Mouse (Mus musculus) c-Kit-positive CD71-positive TER-119-positive erythroid progenitor cells, embryonic 14.5 days (primary cell): ENCODE measurements around the gene Plekhb2.

ENCODE experiments used
- DNase-seq: peaks from one replicate; pipeline ENCODE4 v3.0.0-alpha.2; 2013; ENCODE audit warnings: low spot score

The Plekhb2 gene

DNA sequence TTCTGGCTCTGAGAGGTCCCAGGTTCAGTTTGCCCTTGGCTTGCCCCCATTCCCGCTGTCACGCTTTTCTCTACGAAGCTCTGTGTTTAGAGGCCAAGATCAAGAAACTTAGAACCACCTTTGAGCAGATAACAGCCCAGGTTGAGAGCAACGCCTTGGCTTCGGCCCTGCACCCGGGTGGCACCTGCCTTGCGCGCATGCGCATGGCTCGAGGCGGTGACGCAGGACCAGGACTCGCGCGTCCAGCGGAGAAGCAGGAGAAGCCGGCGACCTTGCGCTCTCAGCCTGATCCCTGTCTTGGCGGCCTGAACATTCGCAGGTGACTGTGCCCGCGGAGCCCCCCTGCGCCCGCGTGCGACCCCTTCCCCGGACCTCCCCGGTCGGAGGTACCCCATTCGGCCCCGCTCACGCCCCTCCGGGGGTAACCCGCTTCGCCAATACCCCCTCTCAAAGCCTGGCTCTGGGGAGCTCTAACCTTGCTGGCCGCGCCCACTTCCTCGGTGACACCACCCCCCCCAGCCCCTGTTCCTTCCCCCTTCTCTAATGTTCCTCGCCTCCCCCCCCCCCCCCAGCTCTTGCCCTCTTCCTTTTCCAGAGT, at the start of gene Plekhb2:
TSS of gene Plekhb2 (plus strand) at position 232 of the 598 bp plus-strand sequence.
- DNase-seq: peak; percentile 77

DNA sequence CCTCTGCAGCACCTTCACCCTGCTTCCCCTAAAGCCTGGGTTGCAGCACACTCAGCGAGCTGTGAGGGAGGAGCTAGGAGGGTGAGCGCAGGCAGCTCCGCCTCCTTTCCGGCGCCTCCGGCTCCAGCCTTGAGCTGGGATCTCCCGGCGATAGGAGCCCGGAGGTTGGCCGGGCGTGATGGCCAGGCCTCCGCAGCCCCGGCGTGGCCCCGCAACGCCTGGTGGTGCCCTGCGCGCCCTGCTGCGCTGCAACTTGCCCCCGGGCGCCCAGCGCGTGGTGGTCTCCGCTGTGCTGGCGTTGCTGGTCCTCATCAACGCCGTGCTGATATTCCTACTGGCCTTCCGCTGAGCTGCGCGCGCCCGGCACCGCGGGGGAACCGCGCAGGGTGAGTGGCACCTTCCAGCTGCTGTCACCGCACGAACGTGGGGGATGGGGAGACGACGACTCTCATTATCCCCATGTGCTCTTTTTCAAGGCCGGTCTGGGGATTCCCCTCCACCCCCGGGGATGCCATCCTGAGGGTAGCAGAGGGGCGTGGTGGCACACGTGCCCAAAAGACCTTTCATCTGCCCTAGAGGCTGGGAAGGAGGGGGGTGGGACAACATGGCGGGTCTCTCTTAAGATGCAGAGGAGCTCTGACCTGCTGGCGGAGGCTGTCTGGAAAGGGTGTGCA, 48.0 kb upstream of the Plekhb2 start:
- peak; percentile 33 for DNase-seq

DNA sequence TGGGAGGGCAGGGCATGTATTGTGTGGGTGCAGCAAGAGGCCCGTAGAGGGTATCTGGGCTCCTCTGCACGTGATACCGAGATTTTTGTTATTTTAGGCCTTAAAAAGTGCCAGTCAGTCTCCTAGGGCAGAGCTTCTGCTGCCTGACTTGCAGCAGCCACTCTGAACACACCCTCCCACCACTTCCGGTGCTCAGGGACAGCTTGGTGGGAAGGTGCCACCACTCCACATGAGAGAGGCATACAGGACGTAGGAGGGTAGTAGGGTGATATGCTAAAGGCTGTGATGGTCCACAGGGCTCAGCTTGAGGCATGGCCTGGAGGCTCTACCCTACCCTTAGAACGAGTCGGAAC, 47.5 kb upstream of the Plekhb2 start:
- no peak for DNase-seq

DNA sequence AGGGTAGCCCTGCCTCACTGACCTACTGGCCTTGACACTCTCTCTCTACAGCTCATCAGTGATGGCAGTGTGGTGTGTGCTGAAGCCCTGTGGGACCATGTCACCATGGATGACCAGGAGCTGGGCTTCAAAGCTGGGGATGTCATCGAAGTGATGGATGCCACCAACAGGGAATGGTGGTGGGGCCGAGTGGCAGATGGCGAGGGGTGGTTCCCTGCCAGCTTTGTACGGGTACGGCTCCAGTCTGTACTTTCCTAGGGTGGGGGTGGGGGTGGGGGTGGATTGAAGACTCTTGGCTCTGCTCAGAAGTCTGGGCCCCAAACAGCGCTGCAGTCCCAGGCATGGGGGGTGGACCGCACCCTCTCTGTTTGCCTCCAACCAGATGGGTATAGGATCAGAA, 44.9 kb upstream of the Plekhb2 start:
- no peak for DNase-seq

DNA sequence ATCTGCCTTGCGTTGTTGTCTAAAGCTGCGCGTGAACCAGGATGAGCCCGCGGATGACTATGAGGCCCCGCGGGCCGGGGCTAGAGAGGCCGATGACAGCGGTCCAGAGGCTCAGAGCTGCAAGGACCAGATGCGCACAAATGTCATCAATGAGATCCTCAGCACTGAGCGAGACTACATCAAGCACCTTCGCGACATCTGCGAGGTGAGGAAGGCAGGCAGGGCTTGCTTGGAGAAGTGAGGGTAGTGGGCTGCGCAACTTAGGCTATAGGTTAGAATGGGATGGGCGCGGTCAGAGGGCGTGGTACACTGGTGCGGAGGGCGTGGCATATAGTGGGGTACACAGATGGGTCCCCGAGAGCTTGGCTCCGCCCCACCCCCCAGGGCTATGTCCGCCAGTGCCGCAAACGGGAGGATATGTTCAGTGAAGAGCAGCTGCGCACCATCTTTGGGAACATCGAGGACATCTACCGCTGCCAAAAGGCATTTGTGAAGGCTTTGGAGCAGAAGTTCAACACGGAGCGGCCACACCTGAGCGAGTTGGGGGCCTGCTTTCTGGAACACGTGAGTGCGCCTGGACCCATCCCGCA, 43.8 kb upstream of the Plekhb2 start:
- no peak for DNase-seq

DNA sequence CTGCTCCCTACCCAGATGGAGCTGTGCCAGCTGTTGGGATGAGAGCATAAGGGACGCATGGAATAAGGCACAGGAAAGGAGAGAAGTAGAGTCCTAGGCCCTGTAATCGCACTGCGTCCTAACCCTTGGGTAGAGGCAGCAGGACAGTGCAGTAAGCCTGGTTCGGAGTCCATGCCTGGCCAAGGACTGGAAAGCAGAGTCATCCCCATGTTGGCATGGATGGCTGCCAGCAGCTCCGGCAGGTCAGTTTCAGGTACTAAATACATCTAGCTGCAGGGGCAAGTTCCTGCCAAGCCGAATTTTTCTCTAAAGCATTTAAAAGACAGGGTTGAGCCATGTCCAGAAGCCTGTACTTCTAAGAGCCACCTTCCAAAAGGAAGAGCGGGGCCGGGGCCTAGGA, 41.3 kb upstream of the Plekhb2 start:
- DNase-seq: no peak

DNA sequence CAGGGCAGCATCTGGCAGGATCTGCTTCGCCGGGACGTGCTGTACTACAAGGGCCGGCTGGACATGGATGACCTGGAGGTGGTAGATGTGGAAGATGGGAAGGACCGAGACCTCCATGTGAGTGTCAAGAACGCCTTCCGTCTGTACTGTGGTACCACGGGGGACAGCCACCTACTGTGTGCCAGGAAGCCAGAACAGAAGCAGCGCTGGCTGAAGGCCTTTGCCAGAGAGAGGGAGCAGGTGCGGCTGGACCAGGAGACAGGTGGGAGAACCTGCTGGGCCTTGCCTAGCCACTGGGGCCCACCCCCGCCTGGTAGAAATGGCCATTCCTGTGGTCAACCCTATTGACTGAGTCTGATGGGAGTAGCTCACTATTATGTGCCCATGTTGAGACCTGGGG, 39.5 kb upstream of the Plekhb2 start:
- no peak for DNase-seq

DNA sequence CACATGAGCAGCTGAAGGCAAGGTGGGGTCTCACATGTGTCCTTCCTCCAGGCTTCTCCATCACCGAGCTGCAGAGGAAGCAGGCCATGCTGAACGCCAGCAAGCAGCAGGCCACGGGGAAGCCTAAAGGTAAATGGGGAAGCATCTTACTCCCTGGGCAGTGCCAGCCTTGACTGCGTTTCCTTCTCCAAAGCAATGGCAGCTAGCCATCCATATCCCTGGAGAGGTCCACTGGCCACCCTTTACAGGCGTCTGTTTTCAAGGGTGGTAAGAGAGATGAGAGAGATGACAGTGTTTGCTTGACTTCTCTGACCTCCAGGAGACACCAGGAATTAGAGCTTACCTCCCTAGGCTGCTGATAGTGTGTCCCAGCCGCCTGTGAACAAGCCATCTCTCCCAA, 38.7 kb upstream of the Plekhb2 start:
- no peak for DNase-seq

DNA sequence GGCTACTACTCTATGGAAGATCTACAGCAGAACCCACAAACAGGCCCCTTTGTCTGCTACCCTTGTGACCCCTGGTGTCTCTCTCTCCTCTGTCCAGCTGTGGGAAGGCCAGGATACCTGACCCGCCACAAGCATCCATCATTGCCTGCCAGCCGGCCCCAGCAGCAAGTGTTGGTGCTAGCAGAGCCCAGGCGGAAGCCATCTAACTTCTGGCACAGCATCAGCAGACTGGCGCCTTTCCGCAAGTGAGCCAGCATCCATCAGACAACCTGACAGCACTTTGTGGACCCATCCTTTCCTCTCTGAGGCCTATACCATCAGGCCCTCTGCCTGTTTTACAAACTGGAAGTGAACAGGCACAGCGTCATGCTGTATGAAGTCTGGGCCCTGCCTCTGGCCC, 38.2 kb upstream of the Plekhb2 start:
- no peak for DNase-seq

DNA sequence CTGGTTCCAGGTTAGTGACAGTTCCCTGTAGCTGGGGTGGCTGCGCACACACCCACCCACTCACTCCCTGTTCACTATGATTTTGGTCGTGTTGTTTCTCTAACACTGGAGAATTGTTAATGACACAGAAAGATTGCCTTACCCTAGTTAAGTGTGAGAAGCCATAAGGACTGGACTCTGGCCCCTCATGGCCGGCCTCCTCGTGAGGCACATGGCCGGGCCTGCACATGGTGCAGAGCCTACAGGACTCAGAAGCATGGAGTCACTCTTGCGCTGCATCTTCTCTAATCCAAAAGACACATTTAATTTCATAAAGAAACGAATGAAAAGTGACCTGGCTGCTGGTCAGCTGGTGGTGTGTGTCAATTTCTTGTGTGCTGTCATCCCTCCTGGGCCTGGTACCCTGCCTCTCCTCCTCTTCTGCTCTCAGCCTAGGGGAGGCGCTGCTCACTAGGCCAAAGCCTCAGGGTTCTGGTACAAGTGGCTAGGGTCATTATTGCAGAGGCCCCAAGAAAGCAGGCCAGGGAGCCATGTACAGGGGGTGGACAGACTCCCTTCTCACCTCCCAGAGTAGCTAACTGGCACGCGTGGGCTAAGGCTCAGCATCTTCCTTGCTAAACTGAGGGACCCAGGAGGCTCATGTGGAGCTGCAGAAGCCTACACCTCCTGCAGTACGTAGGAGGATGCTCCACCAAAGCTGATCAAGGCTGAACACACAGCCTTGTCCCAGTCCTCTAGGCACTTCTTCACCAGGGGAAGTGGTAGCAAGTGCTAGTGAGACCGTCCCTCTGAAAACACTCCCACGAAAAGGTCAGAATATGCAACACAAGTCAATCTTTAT, 37.1 kb upstream of the Plekhb2 start:
- no peak for DNase-seq

DNA sequence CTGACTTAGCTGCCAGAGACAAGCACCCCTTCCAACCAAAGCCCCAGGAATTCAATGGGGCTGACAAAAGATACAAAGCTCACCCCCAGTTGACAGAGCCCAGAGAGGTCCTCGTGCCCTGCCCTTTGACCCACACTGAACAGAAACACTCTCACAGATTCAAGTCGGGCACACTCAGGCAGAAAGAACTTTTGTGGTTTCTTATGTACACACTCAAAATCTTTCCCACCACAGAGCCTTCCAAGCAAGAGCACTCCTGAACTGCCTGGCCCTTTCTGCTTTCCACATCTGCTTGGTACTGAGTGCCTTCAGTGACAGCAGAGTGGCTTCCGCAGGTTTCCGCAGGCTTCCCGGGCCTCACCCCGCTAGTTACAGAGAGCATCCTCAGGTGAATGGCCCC, 33.9 kb upstream of the Plekhb2 start:
- DNase-seq: no peak

DNA sequence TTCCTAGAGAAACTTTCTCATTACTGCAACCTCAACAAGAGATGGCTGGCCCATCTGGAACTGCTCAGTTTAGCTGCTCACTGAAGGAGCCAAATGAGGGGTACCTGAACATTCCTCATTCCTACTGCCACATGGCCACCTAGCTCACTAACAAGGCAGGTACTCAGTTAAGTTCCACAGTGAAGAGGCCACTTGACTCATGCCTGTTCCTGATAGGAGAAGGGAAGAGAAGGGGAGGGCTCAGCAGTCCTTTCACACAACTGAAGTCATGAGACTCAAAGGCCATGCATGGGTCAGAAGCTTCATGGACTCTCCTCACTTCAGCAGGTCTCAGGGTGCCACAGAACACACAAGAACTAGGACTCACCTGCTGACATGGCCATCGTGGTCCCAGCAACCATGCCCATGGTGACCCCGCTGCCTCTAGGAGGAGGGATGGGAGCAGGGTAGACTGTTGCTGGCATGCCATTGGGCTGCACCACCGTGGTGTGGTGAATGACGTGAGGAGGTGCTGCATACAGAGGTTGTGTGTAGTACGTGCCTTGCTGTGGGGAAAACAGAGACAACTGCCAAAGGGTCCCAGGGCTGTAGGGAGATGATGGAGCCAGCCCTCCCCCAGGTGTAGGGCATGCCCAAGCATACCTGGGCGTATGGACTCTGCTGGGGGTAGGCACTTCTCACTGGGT, 30.4 kb upstream of the Plekhb2 start:
- no peak for DNase-seq

DNA sequence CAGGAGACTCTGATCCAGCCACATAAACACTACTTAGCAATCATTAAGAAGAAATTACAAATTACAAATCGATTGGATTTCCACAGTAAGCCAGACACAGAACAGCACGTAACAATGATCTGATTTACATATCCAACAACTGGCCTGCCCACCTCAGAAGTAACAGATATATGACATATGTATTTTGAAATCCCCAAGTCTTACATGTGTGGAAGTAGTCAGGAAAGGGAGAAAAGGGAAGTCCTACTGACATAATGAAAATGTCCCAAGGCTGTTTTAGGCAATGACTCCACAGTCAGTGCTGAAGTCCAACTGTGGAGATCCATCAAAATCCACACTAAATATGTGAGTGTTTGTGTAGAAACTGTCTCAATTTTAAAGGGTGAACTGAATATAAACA, 28.4 kb upstream of the Plekhb2 start:
- no peak for DNase-seq

DNA sequence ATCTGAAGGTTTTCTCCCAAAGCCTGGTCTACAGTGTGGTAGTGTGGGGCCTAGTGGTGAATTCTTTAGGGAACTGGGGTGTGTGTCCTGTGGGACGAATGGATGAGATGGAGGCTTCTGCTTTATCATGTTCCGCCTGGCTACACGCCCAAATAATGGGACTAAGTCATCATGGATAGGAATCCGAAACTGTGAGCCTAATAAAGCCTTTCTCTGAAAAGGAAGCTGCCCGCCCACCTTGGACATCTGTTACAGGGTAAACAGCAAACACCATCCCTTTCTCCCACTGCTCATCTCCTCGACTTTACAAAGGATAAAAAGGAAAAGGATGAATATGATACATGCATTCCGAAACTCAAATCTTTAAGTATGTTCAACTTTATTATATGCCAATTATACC, 27.8 kb upstream of the Plekhb2 start:
- no peak for DNase-seq

DNA sequence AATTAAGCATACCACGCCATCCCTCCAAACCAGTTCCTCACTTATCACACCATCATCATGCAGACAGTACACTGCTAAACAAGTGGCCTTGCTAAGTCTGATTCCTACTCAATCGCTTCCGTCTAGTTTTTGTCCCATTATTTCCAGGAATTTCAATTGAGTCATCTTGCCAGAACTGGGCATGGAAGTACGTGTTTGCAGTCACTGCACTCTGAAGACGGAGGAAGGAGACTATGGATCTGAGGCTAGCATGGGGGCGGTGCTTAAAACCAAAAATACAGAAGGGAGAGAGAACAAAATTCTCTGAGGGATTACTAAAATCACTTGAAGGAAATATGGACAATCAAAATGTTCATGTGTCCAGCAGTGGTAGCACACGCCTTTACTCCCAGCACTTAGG, 27.0 kb upstream of the Plekhb2 start:
- DNase-seq: no peak

DNA sequence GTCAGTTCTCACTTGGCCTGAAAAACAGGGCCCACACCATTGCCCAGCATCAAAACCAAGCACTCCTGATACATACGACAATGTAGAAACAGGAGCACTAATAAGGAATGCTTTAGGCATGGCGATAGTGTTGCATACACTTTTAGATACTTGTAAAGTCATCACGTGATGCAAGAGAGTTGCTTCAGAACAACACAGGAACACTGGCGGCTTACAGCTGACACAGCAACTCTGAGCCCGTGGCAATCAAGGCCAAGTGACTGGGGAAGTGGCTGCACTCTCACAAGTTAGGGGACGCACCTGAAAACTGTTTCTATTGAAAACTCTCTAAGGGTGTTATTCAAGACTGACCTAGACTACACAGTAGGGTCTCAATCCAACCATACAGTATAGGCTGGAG, 26.4 kb upstream of the Plekhb2 start:
- no peak for DNase-seq

DNA sequence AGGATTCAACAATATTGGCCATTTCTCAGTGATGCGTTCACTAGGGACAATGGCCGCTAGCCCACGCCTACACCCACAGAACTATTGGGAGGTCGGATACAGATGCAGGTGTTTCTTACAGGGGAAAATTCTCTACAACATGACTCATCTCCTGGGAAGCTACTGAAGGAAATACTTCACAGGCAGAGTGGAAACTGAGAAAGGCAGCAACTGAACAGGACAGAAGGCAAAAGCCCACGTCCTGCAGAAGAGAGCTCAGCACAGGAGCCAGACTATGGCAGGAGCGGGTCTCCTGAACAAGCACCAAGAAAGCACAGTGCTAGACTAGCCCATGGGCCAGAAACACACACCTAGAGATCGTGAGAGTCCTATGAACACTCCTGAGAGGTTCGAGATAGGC, 25.6 kb upstream of the Plekhb2 start:
- DNase-seq: no peak

DNA sequence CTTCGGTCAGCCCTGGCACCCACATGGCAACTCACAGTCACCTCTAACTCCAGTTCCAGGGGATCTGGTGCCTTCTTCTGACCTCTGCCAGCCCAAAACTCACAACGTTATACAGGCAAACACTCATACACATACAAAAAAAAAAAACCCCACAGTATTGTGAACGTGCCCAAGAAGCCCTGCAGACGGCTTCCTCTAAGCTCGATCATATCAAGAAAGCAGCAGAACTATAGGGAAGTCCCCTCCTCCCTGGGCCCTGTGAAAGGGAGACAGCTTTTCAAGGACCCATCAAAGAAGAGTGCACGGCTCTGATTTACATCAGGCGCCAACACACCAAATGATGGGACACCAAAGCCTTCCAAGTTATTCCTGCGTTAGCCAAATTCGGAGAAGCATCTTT, 23.9 kb upstream of the Plekhb2 start:
- no peak for DNase-seq

DNA sequence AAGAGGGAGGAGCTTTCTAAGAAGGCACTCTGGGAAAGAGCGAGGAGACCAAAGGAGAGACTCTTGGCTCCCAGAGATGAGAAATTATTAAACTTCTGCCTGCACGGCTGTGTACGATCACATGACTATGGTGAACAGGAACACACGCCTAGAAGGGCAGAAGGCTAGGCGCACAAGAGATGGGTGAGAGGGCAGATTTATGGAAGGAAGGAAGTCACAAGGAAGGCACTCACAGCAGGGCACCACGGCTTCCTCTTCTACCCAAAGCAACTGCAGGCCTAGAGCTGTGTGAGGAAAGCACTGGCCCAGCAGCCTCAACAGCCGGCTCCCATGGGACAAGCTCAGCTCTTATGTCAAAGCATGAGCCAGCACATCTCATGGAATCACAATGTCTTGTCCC, 21.9 kb upstream of the Plekhb2 start:
- no peak for DNase-seq

DNA sequence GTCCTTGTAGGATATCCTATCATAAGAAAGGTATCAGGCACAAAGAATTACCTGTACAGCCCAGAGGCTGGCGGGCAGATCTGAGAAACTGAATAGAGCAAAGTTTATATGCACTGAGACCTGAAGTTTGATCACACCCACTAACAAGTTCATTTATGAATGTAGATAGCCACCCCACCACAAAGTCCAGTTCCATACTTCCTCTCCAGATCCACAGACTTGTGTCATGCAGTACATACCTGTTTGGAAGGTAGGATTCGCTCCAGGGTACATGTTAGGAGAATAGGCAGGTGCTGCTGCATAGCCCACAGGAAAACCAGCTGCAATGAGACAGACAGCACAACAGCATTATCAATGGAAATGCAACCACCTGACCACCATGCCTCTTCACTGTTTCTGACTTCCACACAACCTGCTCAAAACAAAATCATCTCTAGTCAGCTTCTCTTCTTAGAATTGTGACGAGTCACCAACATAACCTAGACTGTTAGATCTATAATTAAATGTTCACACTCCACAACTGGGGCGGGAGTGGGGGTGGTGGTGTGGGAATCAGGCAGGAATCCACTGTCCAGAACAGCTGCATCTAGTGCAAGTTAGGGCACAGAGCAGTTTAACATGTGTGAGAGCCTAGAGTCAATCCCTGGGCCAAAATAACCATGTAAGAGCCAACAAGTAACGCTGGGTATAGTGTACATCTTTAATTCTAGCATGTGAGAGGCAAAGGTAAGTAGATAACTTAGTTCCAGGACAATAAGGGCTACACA, 21.1 kb upstream of the Plekhb2 start:
- no peak for DNase-seq

DNA sequence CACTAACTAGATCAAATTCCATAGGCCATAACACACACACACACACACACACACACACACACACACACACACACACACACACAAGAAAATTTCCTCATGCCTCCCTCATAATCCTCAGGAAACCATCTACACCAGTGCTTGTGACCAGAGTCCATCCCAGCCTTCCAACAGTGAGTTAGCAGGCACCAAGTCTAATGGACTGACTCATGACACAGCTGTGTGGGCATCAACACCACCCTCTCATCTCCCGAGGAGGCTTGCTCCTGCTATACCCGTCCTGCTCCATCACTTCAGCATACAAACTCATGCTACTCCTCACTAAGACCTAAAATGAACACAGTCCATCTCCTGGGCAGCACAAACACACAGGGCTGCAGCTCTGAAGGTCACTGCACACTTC, 18.8 kb upstream of the Plekhb2 start:
- no peak for DNase-seq

DNA sequence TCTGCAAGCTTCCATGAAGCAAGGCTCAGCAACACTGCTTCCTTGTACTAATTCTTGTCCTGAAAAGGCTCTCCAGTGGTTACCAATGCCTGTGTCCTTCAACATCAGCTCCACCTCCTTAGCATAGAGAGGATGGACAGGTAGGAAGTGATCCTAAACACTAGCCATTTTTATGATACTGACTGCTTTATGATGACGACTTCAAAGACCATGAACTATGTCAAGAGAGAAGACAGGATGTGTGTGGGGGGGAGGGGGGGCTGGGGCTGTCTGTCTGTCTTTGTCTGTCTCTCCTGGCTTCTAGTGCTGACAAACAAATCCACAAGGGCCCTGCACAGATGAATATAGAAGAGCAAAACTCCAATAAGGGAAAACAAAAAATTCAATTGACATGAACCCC, 18.4 kb upstream of the Plekhb2 start:
- no peak for DNase-seq
